10 mouse cellular contexts compared by ENCODE assay signal in genomic region chr11:21639534-21639933, GRCm38 (mm10).
DNase-seq lines count a peak whose midpoint lies in the region.
"Had no signal": no experiment of that assay in that cellular context is flagged by ENCODE, and none has a peak within 500 bp of the region (broad histone marks: within the 10 kb centered on the region; RNA-seq: fewer than 3 reads in every experiment).

No protein-coding gene starts in this region.

- peak overlapping the region; percentile 62; the same call in 1 of the 2 replicates for H3K27ac ChIP-seq in heart, embryonic 10.5 days
- H3K27ac ChIP-seq: intestine, embryonic 15.5 days had no signal

- no peaks in the 10 kb centered on the region for H3K36me3 ChIP-seq in heart, embryonic 10.5 days
- H3K36me3 ChIP-seq: intestine, embryonic 15.5 days had no signal

- H3K4me3 ChIP-seq in heart, embryonic 10.5 days: no peak overlapping the region
- H3K4me3 ChIP-seq: intestine, embryonic 15.5 days had no signal

- no peaks in the 10 kb centered on the region for H3K27me3 ChIP-seq in heart, embryonic 10.5 days (ENCODE audit: insufficient read depth, poor library complexity, severe bottlenecking)
- H3K27me3 ChIP-seq: intestine, embryonic 15.5 days had no signal

- H3K9me3 ChIP-seq in heart, embryonic 10.5 days: no peaks in the 10 kb centered on the region
- H3K9me3 ChIP-seq: intestine, embryonic 15.5 days had no signal

- H3K4me1 ChIP-seq in heart, embryonic 10.5 days: peaks cover 25% of the 10 kb centered on the region
- H3K4me1 ChIP-seq: intestine, embryonic 15.5 days had no signal

- WGBS in heart, embryonic 10.5 days: 11% methylated on average over 2 of the region's 2 CpGs

- peak; percentile 53 for DNase-seq in adrenal gland, postnatal 14 days
- DNase-seq in adrenal gland, adult 18-20 months (ENCODE audit: low spot score in 2 of 2): no peak
- DNase-seq in kidney, postnatal 4 days: peak; percentile 39 to 42
- DNase-seq in kidney, adult 18-20 months: no peak
- DNase-seq in heart, embryonic 10.5 days (ENCODE audit: low spot score): no peak
- DNase-seq in lung, postnatal 25 days (ENCODE audit: low spot score): peak; percentile 20
- no peak for DNase-seq in layer of hippocampus, adult 8-10 months (ENCODE audit: low spot score in 2 of 2)
- no peak for DNase-seq in frontal cortex, postnatal 10 days (ENCODE audit: low spot score in 2 of 2)
- DNase-seq: forebrain, postnatal 0 days had no signal

Comparison
In these comparisons a context has a peak if more than half of its experiments do, and no peak if none do; other contexts are left out.
1. DNase-seq: peak in adrenal gland, postnatal 14 days (single experiment), kidney, postnatal 4 days (2 of 2) and lung, postnatal 25 days (single experiment); none in adrenal gland, adult 18-20 months (0 of 2), kidney, adult 18-20 months (single experiment), heart, embryonic 10.5 days (single experiment), layer of hippocampus, adult 8-10 months (0 of 2) and frontal cortex, postnatal 10 days (0 of 2).